Mouse (Mus musculus) lung, adult 2 months (tissue): ENCODE results near the gene Apom. TPM values are rescaled to one million over a fixed set of nuclear protein-coding genes. Genes with fewer than 3 reads are reported as not detected.

Experiments
- DNase-seq: peaks from one replicate; pipeline ENCODE4 v3.0.0; 2022
- H3K4me1 ChIP-seq: fragments of 200-500 bp; 2 replicates; pipeline ENCODE4 v1.6.1; 2011; ENCODE audit warnings: low read length; ENCODE audit not compliant: control insufficient read depth, insufficient read depth
- H3K4me3 ChIP-seq: fragments of 200-500 bp; replicated peaks from 2 replicates; pipeline ENCODE3; 2011; ENCODE audit warnings: low read depth, mild to moderate bottlenecking, control low read depth, low read length; ENCODE audit errors: extremely low read depth
- CTCF ChIP-seq: fragments of 200-500 bp; IDR thresholded peaks from 2 replicates; pipeline ENCODE4 v1.5.1; 2011; ENCODE audit warnings: mild to moderate bottlenecking, low read length, control low read depth; ENCODE audit not compliant: insufficient read depth
- POLR2A ChIP-seq: fragments of 200-500 bp; IDR thresholded peaks from 2 replicates; pipeline ENCODE4 v1.6.1; 2011; ENCODE audit warnings: low read depth, mild to moderate bottlenecking, control low read depth, low read length, borderline replicate concordance; ENCODE audit errors: extremely low read depth
- WGBS: fragments of 180-500 bp; shearing (Covaris S2); methylation state at CpG from one replicate; pipeline ENCODE4 v1.1.7; 2018; 5-methylcytosine and 5-hydroxymethylcytosine counted together
- polyA plus RNA-seq: library from polyadenylated mRNA; depleted of rRNA; stranded (reverse); fragments of >200 nt; gene quantifications from 2 replicates; pipeline ENCODE4 v1.2.3, GENCODE M21; 2012

Apom gene
- polyA plus RNA-seq, 1 experiment, result 0.12 TPM

- H3K4me3 ChIP-seq, result peak overlapping the region; percentile 52
- H3K4me1 ChIP-seq, result peaks cover 11% of the 10 kb centered on the region
- DNase-seq, result peak; percentile 29
- WGBS, result 42% methylated on average over 8 of the region's 8 CpGs
- TF ChIP-seq CTCF, result no peak
- TF ChIP-seq POLR2A, result no peak
Measured at GRCm38 (mm10) chr17:35090166-35090932, 41.5 kb downstream of the Apom start.

GRCm38 (mm10) chr17:35088825-35089644 lies 42.8 kb downstream of the Apom start, which contains the start of gene Abhd16a:
Gene Abhd16a (plus strand): TSS chr17:35089263.
- WGBS, result 3% methylated on average over 67 of the region's 67 CpGs
- no peak for TF ChIP-seq CTCF
- peak; percentile 87; the same call in 1 of the 2 replicates for TF ChIP-seq POLR2A
- DNase-seq, result peak; percentile 94

GRCm38 (mm10) chr17:35088151-35088550 lies 43.7 kb downstream of the Apom start:
- TF ChIP-seq CTCF, result no peak
- Histone ChIP-seq H3K4me3 (no peak overlapping the region), H3K4me1 (peaks cover 11% of the 10 kb centered on the region)
- 30% methylated on average over 2 of the region's 2 CpGs for WGBS
- DNase-seq, result no peak

More at GRCm38 (mm10) chr17:35088825-35089644, 42.8 kb downstream of the Apom start, which contains the start of gene Abhd16a:
- Histone ChIP-seq H3K4me1 (peaks cover 11% of the 10 kb centered on the region), H3K4me3 (peak within 1 kb of the TSS; percentile 95)

- H3K4me1 ChIP-seq, result peaks cover 4% of the 10 kb centered on the region; the same call in 1 of the 2 replicates
- no peak for DNase-seq
- no peak within 1 kb of the TSS for H3K4me3 ChIP-seq
- WGBS, result 49% methylated on average over 7 of the region's 7 CpGs
- TF ChIP-seq CTCF (no peak), POLR2A (no peak)
Measured at GRCm38 (mm10) chr17:35085208-35085865, 46.5 kb downstream of the Apom start, which contains the start of gene Ly6g6f. Gene Ly6g6f (minus strand): TSS chr17:35085610.

- no peak overlapping the region for H3K4me3 ChIP-seq
- H3K4me1 ChIP-seq, result no peaks in the 10 kb centered on the region
- no peak for DNase-seq
- no peak for TF ChIP-seq POLR2A
- TF ChIP-seq CTCF, result no peak
- 62% methylated on average over 3 of the region's 3 CpGs for WGBS
Measured at GRCm38 (mm10) chr17:35083929-35084497, 47.8 kb downstream of the Apom start.

GRCm38 (mm10) chr17:35082841-35083576 lies 48.8 kb downstream of the Apom start:
- no peaks in the 10 kb centered on the region; the same call in 1 of the 2 replicates for H3K4me1 ChIP-seq
- no peak overlapping the region for H3K4me3 ChIP-seq
- WGBS, result 90% methylated on average over 16 of the region's 16 CpGs
- TF ChIP-seq POLR2A (no peak), CTCF (no peak)
- no peak for DNase-seq

GRCm38 (mm10) chr17:35080710-35081109 lies 51.1 kb downstream of the Apom start:
- Histone ChIP-seq H3K4me3 (no peak overlapping the region), H3K4me1 (no peaks in the 10 kb centered on the region; the same call in none of the 2 replicates)
- no peak for DNase-seq
- 88% methylated on average over 4 of the region's 4 CpGs for WGBS
- TF ChIP-seq CTCF, result no peak
- no peak for TF ChIP-seq POLR2A

GRCm38 (mm10) chr17:35080248-35080647 lies 51.6 kb downstream of the Apom start:
- Histone ChIP-seq H3K4me3 (no peak overlapping the region), H3K4me1 (no peaks in the 10 kb centered on the region; the same call in none of the 2 replicates)
- 59% methylated on average over 6 of the region's 6 CpGs for WGBS
- TF ChIP-seq POLR2A, result no peak
- TF ChIP-seq CTCF, result no peak
- no peak for DNase-seq
